In genomic region chr4:151555505-151555904, GRCm38 (mm10) we compare ENCODE assay signal across 23 mouse cellular contexts.
"Had no signal": no experiment of that assay in that cellular context is flagged by ENCODE, and none has a peak within 500 bp of the region (broad histone marks: within the 10 kb centered on the region; RNA-seq: fewer than 3 reads in every experiment).

No protein-coding gene starts in this region.

- H3K27me3 ChIP-seq: liver, embryonic 12.5 days; liver, embryonic 15.5 days; midbrain, embryonic 13.5 days; neural tube, embryonic 13.5 days; stomach, embryonic 15.5 days had no signal

- H3K4me3 ChIP-seq: layer of hippocampus, adult 2 months; limb, embryonic 10.5 days; limb, embryonic 13.5 days; liver, embryonic 12.5 days; liver, embryonic 15.5 days; megakaryocyte, embryonic 14.5 days; midbrain, embryonic 10.5 days; midbrain, embryonic 13.5 days; myocyte; neural tube, embryonic 13.5 days; stomach, embryonic 15.5 days had no signal

- H3K9me3 ChIP-seq: limb, embryonic 10.5 days; limb, embryonic 13.5 days; liver, embryonic 12.5 days; liver, embryonic 15.5 days; midbrain, embryonic 10.5 days; midbrain, embryonic 13.5 days; neural tube, embryonic 13.5 days; stomach, embryonic 15.5 days had no signal

- DNase-seq: kidney, adult 2 months; kidney, postnatal 25 days; layer of hippocampus, adult 9-11 months; liver; retina, postnatal 1 day; right cerebral cortex, postnatal 25 days; spleen, adult 18-20 months; thymus, postnatal 25 days had no signal

- H3K9ac ChIP-seq: limb, embryonic 13.5 days; liver, embryonic 12.5 days; liver, embryonic 15.5 days; midbrain, embryonic 13.5 days; neural tube, embryonic 13.5 days; stomach, embryonic 15.5 days had no signal

- H3K4me2 ChIP-seq: limb, embryonic 13.5 days; liver, embryonic 12.5 days; liver, embryonic 15.5 days; midbrain, embryonic 13.5 days; neural tube, embryonic 13.5 days; stomach, embryonic 15.5 days had no signal

- H3K27ac ChIP-seq: kidney, postnatal 0 days; layer of hippocampus, adult 2 months; limb, embryonic 10.5 days; limb, embryonic 13.5 days; liver, embryonic 12.5 days; liver, embryonic 15.5 days; macrophage; midbrain, embryonic 10.5 days; midbrain, embryonic 13.5 days; neural tube, embryonic 13.5 days; stomach, embryonic 15.5 days had no signal

- H3K36me3 ChIP-seq: limb, embryonic 10.5 days; limb, embryonic 13.5 days; liver, embryonic 12.5 days; liver, embryonic 15.5 days; midbrain, embryonic 10.5 days; midbrain, embryonic 13.5 days; neural tube, embryonic 13.5 days; stomach, embryonic 15.5 days had no signal

- H3K4me1 ChIP-seq: liver, embryonic 12.5 days; liver, embryonic 15.5 days; megakaryocyte, embryonic 14.5 days; stomach, embryonic 15.5 days had no signal

- ATAC-seq: intestine, postnatal 0 days; liver, embryonic 12.5 days; midbrain, embryonic 13.5 days; midbrain, embryonic 16.5 days had no signal
